Mouse (Mus musculus): ENCODE results near the gene 1110051M20Rik.

The 1110051M20Rik gene

DNA sequence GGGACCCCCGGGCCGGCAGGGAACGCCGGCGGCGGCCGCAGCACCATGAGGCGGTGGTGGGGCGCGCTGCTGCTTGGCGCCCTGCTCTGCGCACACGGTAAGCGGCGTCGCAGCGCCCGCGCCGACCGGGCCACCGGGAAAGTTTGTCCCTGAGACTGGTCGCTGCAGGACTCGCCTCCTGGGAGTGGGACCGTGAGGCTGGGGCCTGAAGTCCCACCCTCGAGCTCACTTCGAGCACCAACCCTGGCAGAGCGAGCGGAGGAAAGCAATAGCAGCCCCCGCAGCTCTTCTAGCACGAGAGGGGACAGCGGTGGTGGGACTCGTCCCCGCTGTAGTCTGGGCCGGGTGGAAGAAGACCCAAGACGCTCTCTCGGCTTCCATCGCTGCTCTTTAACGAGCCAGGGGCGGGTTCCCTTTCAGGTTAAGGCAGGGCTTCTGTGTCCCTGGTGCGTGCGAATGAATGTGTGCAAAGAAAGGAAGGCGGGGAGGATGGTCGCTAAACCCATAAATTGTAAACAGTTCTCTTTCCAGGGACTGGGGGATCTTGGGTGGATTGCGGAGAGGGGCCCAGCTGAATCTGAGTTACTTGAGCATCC lies 13.2 kb upstream of the 1110051M20Rik start:
- in situ Hi-C loops (cut with MboI, MseI) = no loop called here

DNA sequence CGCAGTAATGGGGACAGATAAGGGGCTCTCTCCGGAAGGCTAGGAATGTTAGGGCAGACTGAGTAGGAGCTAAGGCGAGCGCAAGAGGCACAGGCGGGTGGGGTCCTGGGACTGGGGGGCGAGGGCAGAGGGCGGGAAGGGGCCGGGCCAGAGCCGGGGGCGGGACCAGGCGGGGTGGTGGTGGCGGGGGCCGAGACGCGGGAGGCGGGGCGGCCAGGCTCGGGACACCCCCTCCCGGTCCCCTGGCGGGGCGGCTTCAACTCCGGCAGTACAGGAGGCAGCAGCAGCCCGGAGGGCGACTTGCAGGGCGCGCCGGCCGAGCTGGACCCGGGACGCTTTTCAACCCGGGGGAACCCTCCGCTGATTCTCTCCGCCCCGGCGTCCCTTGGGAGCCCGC lies 12.8 kb upstream of the 1110051M20Rik start, which contains the start of gene Lrp4:
Gene Lrp4, plus strand, starts transcription at position 253 of the 397 bp plus-strand sequence.
- in situ Hi-C loops (cut with MboI, MseI) = no loop called here

DNA sequence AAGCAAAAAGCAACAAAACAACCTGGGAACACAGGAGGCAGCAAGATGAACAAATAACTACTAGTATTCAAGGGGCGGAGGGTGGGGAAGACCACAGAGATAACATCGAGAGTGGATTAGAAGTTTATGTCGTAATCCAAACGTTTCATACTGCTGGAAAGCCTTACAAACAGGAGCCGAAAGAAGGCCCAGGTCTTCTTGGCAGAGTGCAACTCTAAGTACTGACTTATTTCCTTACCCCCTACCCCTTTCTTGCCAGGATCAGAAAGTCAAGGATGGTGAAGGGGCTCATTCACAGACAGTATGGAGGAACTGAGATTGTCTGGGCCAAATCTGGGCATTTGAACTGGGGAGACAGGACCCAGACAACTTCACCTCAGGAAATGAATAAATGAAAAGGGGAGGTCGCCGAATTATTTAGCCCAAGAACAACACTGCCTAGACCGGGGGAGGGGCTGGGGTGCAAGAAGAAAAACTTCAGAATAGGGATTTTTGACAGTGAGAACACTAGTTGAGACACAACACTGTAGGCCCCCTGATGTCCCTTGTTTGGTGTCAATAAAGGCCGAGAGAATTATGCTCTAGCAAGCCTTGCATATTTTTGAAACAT lies 12.1 kb upstream of the 1110051M20Rik start:
- in situ Hi-C loops (cut with MboI, MseI) = no loop called here

DNA sequence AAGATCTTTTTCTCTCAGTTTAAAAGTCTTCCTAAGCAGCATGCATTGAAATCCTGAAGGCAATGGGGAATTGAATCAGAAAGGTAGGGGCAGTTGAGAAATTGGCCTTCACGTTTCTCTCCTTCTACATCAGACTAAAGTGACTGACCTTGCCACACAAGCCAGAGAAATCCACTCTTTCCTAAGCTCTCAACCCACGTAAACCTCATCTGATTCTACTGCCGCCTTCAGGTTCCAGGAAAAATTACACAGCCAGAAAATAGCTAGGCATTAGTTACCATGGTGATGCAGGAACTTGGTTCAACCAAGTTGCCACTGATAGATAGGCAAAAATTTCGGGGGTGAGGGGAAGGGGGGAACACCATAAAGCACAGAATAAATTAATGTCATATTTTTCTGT lies 11.3 kb upstream of the 1110051M20Rik start:
- in situ Hi-C loops (cut with MboI, MseI) = no loop called here

DNA sequence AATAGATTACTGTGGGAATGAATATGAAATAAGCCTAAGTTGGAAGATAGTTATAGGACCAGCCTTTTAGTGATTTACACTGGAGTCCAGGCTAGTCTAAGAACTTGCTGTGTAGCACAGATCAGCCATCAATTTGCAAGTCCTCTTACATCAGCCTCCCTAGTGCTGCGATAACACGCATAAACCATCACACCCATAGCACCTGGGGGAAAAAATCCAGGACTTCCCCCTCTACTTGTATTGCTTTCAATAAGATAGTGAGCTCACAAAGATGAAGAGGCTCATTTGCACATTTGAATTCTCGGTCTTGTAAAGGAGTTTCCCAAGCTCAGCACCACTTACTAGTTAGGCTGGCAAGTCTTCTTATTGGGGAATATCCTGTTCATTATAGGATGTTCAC lies 9.9 kb upstream of the 1110051M20Rik start:
- in situ Hi-C loops (cut with MboI, MseI) = no loop called here

DNA sequence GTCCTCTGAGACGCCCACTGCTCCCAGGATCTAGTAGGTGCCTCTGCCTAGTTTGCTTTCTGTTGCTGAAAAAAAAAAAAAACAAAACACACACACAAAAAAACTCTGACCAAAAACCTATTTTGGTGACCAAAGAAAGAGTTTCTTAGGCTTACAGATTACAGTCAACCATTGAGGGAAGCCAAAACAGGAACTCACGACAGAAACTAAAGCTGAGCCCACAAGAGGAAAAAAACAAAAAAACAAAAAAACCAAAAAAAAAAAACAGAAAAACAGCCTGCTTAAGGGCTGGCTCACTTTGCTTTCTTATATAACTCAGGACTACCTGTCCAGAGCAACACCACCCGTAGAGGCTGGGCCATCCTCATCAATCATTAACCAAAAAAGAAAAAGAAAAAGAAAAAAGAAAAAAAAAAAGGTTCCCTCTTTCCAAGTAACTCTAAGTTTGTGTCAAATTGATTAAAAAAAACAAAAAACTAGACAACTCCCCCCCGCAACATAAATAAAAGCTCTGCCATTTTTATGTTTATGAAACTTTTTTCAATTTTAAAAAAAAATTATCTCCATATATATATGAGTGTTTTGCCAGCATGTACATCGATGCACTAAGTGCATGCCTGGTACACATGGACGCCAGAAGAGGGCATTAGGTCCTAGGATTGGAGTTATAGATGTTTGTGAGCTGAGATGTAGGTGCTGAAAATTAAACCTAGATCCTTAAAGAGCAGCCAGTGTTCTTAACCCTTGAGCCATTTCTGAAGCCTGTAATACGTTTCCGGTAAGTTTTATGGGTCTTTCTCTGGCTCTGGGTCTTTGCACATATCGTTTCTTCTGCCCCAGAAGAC lies 8.9 kb upstream of the 1110051M20Rik start:
- in situ Hi-C loops (cut with MboI, MseI) = no loop called here

DNA sequence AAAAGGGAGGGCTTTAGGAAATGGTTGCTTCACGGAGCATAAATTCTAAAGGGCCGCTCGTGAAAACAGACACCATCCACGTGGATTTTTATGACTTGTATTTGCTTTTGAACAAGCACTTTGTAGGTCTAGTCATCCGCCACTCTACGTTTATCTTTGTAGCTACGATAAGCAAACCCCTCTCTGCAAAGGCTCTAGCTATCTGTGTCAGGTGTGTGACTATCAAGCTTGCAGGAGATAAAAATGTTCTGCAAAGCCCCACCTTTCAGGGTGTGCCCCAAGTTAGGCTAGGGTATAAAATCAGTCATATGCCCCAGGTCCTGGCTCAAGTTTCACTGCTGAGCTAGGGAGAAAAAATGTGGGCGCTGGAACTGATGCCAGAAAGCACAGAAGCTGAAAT lies 8.2 kb upstream of the 1110051M20Rik start:
- in situ Hi-C loops (cut with MboI, MseI) = no loop called here

DNA sequence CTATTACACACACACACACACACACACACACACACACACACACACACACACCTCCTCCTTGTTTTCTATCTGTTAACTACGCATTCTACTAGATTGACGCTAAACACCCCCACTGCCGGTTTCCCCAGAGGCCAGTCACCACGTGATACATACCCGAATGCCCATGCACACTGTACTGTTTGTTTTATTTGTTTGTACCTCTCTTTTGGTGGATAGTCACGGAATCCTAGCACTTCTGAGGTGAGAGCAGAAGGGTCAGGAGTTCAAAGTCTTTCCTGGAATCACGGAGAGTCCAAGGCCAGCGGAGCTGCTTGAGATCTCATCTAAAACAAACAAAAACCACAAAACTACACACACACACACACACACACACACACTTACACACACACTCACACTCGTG lies 5.8 kb upstream of the 1110051M20Rik start:
- in situ Hi-C loops (cut with MboI, MseI) = no loop called here

DNA sequence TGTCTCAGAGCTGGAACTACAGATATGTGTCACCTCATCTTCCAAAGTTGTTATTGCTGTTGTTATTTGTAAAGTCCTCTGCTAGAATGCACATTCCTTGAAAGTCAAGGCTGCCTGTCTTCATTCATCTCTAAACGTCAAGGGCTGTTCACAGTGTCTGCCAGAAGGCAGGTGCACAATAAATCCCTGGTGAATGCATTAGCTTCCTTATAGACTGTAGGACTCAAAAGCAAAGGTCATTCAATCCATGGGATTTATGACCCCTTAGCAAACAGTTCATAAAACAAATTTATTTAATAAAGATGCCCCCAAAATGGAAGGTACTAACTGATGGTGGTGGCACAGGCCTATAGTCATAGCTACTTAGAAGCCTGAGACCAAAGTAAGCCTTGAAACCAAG lies 5.2 kb upstream of the 1110051M20Rik start:
- in situ Hi-C loops (cut with MboI, MseI) = no loop called here

DNA sequence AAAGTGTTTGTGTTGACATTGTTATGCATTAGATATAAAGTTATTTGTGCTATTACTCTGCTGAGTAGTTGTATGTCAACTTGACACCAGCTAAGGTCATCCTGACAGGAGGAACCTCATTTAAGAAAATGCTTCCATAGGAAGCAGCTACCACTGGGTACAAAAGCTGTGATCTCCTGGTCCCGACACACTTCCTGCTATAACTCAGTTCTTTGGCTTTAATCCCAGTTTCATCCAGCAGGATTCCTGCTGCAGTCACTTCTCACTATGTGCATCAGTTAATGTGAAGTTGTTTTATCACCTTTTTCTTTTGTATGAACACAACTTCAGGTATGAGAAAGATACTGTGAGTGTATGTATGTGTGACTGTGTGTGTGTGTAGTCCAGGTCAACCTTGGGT lies 2.3 kb downstream of the 1110051M20Rik start:
- in situ Hi-C loops (cut with MboI, MseI) = no loop called here

DNA sequence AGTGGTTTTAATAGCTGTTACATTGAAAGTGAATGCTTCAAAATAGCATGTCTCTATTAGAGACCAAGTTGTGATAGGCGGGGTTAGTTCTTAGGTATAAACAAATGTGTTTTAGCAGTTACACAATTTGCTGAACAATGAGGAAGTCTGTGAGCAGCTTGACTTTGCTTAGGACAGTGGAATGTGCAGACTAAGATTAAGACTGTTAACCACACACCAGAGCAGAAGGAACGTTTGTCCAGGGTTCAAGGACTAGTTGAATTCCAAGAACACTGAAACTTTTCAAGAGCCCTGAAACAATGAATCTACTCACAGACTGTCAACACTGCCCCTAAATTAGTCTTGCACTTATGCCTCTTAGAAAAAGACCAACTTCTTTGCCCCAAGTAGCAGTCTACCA lies 2.8 kb downstream of the 1110051M20Rik start:
- in situ Hi-C loops (cut with MboI, MseI) = no loop called here

DNA sequence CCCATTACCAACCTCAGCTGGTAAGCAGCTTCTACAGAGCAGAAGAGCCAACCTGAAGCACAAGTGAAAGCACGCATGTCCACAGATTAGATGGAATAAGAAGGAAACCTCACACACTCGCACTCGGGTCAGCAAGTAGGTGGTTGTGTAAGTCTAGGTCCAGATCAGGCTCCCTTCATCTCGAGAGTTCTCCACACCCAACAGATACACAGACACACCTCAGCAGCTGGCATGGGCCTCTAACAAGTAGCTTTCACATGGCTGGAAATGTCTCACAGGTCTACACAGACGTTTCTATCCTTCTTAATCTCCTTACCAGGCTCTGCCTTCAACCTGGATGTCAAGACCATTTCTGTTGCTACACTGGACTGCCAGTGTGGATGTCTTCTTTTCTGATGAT lies 3.8 kb downstream of the 1110051M20Rik start:
- in situ Hi-C loops (cut with MboI, MseI) = no loop called here

DNA sequence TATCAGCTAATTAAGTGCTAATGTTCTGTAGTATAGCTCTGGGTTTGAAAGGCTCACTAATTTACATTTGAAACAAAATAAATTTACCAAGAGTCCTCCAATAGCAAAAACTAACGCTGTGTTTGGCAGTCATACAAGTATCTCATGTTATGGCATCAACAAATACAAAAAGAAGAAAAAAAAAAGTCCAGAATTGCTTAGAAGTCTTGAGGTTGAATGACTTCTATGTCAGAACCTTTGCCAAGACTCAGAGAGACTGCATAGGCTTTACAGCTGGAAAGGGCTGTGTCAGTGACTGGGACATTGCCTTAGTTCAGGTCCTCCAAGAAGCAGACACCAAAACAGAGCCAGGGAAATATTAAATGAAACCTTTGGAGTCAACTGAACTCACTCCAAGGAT lies 4.6 kb downstream of the 1110051M20Rik start:
- in situ Hi-C loops (cut with MboI, MseI) = no loop called here

DNA sequence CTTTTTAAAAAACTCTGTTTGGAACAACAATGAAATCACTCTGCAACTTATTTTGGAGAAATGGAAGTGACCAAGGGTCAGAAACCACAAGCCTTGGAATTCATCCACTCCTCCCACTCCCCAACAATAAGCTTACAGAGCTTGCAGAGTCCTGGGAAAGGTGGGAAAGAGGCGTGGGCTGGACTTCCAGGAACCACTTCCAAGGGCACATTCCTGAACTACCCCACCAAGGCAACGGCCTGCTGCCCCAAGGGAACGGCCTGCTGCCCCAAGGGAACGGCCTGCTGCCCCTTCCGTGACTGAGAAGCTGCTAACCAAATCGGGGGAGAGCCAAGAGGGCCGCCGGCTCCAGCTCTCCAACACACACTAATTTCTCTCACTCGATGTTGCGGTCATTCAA lies 5.2 kb downstream of the 1110051M20Rik start:
- in situ Hi-C loops (cut with MboI, MseI) = no loop called here

DNA sequence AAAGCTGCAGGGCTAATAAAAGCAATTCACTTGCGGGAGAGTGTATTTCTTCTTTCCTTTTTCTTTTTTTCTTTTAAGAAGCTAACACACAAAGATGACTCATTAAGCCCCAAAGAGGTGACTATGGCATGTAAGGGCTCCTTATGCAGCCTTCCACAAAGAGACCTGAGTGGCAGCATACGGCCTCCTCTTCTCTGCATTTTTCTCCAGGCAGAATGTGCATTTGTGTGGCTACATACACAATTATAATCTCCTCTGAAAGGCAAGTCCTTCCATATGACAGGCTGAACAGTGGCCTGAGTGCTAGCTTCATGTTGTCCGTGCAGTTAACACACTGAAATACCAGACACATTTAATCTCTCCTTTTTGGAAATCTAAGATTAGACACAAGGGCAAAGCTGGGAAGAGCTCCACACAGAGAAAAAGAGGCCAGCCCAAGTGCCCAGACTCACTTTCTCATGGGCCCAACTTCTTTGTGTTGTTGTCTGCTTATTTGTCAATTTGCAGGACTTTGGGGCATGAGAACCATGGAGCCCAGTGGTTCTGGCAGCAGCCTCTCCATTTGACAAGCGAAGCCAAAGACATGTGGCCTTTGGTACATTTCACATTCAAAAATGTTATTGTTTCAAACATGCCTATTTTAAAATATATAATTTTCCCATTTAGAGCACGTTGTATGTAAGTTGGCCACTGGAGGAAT lies 7.2 kb downstream of the 1110051M20Rik start:
- in situ Hi-C loops (cut with MboI, MseI) = no loop called here

DNA sequence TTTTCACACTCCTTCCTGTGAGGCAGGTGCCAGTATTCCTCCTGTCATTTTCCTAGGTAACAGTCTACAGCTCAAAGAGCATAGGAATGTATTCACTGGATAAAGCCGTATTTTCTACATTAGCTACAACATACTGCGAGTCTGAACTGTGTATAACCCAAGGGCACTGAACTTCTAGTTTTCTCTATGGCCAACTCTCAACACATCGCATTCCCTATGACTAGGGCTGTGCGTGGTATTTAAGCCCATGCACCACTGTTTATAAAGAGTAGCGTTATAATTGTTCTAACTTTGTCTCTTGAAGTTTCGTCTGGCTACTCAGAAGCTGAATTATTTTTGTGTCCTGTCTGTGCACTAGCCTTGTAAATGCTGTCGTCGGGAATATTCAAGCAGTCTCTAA lies 7.8 kb downstream of the 1110051M20Rik start:
- in situ Hi-C loops (cut with MboI, MseI) = no loop called here

DNA sequence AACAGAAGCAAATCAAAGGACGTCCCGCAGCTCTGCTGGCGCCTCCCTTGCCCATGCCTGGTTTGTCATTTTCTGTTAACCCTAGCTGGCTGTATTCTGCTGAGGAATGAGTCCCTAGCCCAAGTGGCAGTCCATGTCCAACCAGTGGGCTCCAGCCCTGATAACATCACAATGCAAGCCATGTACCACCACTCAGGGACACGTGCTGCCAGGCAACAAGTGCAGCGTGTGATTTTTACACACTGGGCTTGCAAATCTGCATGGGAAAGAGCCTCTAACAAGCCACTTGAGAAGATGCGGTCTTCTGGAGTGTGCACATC lies 13.9 kb downstream of the 1110051M20Rik start:
- in situ Hi-C loops (cut with MboI, MseI) = no loop called here

DNA sequence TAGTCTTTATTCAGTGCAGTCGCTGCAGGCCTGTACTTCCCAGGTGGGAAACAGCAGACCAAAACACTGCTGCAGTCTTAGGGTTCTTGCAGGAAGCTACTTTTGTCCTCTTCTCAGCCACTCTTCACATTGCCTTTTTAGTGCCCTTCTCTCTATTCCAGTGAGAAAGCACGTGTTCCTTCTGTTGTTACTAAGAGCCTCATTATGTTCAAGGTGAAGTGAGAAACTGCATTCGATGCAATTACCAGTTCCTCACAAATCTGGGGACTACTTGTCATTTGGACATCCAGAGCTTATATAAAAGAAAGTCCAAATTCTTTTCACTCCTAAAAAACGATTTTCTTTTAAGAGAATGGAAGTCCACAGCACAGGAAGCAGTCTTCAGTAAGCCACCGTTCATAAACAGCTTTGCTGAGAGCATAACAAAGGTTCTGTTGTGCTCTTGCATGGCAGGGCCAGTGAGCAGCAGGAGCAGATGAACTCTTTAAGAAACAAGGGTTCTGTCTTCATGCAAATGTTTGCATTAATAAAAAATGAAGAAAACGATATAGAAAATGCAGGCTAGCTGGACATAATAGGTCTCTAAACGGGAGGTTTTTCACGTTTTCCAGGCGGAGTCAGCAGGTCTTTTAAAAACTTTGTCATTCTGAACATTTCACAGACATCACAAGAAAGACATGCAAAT lies 14.4 kb downstream of the 1110051M20Rik start:
- in situ Hi-C loops (cut with MboI, MseI) = no loop called here

DNA sequence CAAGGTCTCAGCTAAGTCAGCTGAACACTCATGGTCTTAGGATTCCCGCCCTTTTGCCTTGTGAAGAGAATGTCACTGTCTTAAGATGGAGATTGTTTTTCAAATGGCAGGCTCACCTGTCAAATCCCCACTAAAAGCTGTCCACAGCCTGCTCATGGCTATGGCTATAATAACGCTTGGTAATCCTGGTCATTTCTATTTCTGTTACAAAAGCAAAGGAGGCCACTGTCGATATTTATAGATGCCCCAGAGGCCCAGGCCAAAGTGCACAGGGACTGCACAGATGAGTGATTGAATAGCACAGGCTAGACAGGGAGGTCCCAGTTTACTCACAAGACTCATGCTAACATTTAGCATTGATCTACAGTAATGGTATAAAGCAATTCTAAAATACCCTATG lies 15.4 kb downstream of the 1110051M20Rik start:
- in situ Hi-C loops (cut with MboI, MseI) = no loop called here

DNA sequence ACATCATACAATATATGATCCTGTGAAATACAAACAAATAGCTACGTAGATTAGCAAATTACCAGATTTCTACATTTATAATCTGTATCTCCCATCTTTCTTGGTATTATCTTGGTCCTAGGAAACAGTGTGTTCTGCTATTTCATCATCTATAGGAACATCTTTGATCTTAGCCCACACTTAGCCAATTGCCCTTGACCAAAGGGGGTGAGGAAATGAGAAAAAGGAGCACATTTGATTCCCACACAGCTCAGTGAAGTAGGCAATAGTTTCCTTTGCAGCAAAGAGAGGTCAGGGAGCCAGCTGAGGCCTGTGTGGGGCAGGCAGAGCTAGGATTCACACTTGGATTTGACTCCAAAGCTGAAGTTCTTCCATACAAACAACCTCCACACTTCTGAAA lies 18.2 kb downstream of the 1110051M20Rik start:
- in situ Hi-C loops (cut with MboI, MseI) = no loop called here

DNA sequence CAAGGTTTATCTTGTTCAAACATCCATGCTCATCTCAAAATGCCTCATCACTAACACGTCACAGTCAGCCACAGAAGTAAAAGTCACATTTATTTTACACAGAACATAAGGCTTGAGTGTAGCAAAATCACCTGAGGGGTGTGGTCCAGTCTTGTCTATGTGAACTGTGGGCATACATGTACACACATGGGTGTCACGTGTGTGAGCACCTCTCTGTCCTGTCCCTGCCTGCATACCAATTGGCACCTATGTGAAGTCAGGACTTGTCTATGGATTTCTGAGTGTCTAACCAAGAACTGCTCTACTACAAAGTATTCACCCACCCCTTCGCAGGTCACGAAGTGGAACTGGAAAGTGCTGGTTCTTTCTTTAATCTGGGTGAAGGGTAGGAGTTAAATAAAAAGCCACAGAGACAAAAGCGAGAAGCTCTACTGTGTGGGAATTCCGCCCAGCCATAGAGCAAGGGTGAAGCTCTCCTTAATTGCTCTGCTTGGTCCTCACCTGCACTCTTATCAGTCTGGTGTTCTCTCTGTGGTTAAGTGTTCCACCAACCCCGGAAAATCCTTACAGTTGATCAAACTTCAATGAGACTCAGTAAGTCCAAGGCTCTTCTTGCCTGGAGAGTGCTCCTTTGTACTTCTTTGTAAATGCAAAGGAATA lies 20.3 kb downstream of the 1110051M20Rik start:
- in situ Hi-C loops (cut with MboI, MseI) = no loop called here
